Mouse (Mus musculus) fat pad, adult 2 months (tissue): Measurements from ENCODE around the gene Ntn5.
"Not testable (repeated sequence)": the region's sequence is repeated elsewhere in the genome, so short reads cannot be mapped to it uniquely, and the experiment has no call there.

Experiments
- DNase-seq: peaks from one replicate; pipeline ENCODE4 v3.0.0-alpha.2; 2011; ENCODE audit warnings: low read depth, low spot score; ENCODE audit errors: extremely low read depth

Ntn5 gene

DNA sequence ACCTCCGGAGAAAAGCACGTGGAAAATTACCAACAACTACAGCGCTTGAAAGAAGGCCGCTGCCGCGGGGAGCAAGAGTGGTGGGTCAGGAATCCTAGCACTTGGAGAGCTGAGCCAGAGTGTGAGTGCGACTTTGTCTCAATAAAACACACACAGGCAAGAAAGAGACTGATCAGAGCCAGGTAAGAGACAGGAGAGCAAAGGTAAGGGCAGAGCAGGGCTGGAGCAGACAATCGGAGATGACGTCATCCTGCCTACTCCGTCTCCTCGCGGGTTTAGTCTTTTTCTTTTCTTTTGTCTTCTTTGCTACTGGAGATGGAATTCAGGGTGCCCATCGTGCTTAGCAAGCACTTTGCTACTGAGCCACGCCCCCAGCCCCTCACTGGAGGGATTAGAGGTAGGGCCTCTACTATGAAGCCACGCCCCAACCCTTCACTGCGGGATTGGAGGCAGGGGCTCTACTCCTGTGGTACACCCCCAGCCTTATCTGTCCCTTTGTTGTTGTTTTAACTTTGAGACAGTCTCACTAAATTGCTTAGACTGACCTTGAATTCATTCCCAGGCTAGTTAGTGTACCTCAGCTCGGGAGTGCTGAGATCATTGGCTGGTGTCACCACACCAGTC, 29.3 kb upstream of the Ntn5 start:
- no peak for DNase-seq

DNA sequence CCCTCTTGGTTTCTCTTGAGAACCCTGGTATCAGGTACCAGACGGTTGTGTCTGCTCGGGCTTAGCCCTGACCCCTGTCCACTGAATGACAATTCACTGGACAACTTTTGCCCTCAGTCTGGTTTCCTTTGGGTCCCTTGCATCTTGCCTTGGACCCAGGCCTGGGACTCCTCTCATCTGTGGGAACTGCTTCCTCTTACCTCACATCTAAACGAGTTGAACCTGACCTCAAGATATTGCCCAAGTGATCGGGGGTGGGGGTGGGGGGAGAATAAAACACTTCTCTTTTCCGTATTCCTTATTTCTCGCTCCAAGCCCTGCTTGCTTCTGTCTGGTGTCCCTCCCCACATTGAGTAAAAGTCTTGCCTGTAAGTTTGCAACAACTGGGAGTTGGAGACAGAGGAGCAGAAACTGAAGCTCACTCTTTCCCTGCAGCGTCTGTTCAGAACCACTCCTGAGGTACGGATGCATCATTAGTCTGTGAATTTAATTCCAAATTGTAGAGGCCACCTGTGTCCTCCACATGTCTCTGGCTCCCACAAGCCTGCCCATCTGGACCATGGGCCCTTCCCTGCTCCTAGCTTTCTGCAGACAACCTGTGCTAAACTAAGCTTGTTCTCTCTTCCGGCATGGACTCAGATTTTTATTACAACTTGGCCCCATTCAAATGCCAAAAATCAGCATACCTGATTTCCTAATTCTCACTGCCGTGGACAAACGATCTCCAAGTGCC, 22.9 kb upstream of the Ntn5 start:
- no peak for DNase-seq

DNA sequence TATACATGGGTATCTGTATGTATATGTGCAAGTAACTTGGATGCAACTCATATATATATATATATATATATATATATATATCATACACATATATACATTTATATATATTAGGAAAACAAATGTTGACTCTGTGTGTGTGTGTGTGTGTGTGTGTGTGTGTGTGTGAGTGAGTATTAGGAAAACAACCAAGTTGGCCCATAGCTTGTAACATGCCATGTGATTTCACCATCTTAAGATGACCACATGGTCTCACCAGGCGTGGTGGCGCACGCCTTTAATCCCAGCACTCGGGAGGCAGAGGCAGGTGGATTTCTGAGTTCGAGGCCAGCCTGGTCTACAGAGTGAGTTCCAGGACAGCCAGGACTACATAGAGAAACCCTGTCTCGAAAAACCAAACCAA, 22.1 kb upstream of the Ntn5 start:
- DNase-seq: not testable (repeated sequence)

DNA sequence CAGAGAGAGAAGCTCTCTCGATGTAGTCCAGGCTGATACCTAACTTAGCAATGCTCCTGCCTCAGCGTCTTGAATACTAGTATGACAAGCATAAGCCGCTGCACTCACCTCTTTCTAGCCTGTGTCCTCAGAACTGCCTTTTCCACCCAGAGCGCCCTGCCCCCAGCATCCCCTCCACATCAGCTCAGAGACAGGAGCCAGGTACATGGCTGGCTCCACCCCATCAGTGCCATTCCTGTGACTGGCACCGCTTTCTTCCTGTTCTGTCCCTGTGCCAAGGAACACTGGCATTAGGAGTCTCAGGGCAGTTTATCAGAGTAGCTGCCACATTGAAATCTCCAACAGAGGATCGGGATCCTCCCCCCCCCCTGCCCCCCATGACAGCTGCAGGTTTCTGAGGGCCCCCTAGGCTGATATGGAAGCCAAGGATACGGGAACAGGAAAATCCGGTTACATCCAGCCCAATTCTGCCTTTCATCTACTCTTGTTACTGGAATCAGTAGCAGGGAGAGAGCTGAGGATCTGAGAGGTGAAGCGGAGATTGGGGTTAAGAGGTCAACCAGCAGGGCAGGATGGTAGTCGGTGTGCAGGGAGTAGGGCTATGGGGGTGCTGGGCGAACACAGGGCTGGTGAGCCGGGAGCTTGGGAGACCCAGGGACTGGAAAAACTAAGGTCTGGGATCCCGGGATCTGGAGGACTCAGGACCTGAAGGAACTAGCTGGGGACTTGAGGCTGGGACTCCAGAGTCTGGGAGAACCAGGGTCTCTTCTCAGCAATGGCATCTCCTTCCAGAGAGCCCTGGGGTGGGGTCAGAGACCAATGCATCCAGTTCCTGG, 18.3 kb upstream of the Ntn5 start:
- DNase-seq: no peak

DNA sequence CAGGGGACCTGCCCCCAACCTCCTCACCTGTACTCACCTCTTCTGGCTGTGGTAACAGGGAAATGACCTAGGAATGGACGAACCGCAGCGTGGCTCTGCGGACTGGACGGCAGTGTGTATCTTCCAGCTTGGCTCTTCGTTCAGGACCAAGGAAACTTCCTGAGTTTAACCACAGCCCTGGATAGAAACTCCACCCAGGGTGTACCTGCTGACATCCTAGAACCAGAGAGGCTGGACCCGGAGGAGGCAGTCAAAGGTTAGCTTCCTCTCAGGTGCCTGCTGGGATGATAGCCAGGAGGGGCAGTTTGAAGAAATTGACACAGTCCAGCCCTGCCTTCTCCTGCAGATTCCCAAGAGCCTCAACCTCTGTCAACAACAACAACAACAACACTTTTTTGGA, 17.7 kb upstream of the Ntn5 start, which contains the start of gene Fut2:
Gene Fut2, minus strand, starts transcription at position 234 of the 400 bp plus-strand sequence.
- DNase-seq: no peak

DNA sequence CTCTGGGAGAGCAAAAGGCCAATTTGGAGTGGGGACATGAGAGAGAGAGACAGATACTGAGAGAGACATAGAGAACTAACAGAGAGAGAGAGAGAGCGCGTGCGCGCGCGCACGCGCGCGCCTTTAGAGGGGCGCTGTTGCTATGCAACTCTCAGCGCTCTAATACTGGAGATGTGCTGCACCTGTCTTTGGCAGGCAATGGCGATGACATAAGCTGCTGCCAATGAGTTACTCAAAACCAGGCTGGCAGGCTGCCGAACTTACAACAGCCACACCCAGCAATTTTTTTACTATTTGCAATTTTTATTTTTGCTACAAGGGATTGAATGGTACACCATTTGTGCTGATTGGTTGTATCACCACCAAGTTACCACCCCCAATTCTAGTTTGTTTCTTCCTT, 16.1 kb upstream of the Ntn5 start:
- DNase-seq: no peak

DNA sequence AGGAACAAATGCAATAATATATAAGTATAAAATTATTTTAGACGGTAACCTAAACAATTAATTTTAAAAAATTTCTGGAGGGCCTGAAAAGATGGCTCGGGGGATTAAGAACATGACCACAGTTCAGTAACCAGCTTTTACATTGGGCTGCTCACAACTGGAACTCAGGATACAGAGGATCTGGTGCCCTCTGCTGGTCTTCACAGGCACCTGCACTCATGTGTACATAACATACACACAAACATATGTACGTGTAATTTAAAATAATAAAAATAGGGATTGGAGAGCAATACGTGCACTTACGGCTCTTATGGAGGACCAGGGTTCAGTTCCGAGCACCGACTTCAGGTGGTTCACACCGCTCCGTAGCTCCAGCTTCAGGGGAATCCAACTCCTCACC, 14.9 kb upstream of the Ntn5 start:
- no peak for DNase-seq

DNA sequence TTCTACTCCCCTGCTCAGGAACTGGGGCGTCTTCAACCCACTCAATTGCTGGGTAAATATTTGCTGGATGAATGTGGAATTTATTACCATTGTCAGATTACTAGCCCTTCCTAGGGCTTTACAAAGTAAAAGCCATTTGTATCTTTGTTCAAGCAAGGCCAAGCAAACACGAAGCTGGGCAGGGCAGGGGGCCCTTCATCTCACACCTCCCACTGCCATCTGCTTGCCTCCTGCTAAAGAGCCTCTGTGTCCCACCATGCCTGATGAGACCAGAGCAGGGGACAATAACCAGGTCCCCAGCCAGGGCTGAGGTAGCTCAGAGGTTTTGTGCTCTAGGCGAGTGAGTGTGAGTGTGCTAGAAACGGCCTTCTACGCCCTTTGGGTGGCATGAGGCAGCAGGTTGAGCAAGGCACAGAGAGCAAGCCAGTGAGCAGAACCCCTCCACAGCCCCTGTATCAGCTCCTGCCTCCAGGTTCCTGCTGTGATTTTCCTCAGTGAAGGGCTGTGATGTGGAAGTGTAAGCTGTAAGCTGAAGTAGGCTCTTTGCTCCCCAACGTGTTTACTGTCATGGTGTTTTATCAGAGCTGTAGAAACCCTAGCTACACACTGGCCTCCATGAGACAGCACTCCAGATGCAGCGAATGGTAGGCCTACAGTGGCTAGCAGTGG, 6.1 kb upstream of the Ntn5 start:
- no peak for DNase-seq

DNA sequence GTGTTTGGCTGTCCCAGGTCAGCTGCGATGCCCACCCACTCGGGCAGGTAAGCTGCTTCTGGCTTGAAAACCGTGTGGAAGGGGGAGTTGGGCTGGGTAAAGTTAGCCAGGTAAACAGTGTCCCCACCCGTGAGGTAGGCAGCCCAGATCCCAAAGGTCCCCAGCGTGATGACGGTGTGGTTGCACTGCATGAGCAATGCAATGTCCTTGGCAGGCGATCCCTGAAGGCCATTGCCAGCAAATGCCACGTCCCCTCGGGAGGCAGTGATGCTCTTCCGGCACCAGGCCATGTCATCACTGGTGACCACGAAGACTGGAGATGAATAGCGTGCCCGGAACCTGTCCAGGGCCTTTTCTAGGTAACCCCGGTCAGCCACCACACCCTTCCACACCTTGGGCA, 5.3 kb upstream of the Ntn5 start:
- no peak for DNase-seq

DNA sequence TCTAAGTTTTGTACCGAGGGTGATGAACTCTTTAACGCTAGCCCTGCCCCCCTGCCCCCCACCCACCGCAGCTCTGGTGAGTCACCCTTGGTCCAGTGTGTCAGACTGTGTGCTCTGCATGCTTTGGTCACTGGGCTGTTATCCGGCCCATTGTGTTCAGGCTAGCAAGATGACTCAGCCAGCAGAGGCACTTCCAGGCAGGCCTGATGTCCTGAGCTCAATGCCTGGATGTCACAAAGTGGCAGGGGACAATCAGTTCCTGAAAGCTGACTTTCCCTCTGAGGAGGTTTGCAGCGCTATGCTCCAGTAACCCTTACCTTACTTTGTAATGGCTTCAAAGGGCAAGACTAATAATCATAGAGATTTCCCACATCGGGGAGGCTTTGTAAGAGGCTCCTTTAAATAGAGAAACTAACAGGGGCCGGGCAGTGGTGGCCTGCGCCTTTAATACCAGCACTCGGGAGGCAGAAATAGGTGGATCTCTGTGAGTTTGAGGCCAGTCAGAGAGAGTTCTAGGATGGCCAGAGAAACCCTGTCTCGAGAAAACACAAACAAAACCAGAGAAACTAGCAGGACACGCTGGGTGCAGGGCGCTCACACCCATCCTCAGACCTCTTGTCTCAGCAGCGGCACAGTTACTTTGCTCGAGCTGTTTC, 3.7 kb upstream of the Ntn5 start:
- no peak for DNase-seq

DNA sequence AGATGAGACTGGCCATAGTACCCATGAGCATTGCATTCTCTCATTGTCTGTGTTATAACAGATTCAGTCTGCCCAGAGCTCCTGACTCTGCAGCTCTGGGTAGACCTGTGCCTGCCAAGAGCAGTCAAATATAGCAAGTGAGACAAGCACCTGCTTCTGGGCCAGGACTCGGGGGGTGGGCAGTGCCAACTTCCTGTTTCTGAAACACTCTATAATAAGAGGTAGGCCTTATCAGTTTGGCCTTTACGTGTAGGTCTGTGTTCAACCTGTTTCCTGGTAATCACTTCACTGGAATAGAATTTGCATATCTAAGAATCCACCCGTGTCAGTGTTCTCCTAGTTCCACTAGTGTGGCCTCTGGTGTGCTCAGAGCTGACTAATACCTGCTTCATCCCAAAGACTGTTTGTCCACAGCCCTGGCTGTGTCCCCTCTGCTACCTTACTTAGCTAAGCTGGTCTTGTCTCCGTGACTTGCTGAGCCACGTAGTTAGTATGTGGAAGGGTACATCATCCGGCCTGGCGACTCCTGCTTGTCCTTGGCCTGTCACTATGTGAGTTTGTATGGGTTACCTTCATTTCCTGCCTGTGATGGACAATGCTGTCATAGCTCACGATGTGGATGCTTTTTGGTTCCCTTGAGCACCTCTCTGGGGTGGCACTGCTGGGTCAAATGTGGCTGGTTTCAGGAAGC, 2.6 kb upstream of the Ntn5 start:
- no peak for DNase-seq

DNA sequence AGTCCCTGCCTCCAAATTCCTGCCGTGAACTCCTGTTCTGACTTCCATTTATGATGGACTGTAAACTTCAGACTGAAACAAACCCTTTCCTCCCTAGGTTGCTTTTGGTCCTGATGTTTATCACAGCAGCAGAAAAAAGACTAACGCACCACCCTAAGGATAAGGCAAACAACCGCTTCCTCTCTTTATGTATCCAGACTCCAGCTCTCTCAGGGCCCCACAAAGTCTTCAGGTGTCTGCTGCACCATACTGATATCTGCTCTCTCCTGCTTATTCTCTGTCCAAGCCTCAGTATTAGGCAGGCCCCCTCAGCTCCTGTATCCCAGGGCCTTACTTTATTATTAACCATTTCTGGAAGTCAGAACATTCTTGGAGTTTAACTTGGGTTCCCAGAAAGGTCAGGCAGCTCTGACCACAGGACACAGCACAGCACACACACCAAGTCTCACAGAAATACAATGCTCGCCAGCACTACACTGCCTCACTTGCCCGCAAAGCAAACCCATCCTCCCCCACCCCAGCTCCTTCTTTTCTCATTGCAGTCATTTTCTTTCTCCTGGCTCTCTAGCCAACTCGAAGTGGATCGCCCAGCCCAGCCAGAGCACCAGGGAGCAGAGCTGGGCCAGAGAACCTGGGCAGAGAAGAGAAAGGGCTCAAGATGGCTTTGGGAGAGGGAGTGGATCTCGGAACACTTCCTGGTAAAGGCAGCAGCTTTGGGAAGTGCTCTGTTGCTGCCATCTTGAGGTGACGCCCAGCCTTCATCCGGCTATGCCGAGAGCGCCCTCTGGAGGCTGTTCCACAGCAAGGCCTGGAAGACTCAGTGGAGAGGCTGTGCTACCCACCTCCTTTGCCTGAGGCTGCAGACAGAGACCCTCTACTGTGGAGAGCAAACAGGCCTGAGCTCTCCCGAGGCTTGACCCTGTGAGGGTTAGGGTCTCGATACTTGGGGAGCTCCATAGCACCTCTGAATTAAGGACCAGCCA, 1.4 kb upstream of the Ntn5 start:
- no peak for DNase-seq

DNA sequence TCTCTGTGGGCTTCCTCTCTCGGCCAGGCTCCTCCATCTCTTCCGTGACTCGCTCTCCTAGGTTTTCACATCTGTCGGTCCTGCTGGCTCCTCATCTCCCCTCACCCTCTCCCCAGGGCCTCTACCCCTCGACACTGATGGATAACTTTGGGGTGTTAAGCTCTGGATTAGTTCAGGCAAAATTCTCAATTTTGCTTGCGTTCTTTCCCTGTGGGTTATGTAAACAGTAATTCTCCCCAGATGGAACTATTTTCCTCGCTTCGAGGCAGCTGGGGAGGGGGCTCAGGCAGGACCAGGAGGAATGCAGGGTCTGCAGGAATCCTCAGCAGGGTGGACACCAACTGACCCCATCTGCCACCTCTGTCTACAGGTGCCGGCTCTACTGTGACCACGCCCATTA, 2.0 kb downstream of the Ntn5 start:
- DNase-seq: no peak

DNA sequence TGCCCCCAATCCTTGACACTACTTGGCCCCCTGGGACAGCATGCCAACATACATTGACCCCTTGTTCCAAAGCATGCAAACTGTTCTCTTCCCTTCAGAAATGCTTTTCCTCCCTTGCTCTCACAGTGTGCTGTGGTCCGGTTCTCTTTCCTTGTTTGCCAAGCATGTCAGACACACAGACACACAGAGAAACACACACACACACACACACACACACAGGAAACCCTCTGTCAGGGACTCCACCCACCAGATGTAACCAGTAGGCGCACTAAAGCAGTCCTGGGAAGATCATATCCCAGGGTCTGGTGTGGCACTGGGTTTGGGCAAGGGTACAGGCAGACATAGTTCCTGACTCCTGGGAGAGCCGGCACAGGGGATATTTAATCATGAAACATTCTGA, 3.0 kb downstream of the Ntn5 start:
- DNase-seq: no peak

DNA sequence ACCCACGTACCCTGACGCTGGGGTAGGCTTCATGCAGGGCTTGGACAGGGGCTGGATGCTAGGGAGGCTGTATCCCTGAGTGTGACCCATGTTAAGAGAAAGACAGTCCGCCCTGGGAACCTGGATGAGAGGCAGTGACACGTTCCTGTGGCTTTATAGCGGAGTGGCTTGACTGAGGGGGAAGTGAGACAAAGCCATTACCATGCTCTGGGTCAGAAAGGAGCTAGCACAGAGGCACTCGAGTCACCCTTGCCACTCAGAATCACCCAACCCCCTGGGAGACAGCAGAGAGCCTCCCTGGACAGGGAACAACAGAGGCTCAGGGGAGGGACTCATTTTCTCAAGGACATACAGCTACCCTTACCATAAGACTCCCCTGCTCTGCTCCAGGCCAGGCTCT, 5.3 kb downstream of the Ntn5 start:
- DNase-seq: no peak

DNA sequence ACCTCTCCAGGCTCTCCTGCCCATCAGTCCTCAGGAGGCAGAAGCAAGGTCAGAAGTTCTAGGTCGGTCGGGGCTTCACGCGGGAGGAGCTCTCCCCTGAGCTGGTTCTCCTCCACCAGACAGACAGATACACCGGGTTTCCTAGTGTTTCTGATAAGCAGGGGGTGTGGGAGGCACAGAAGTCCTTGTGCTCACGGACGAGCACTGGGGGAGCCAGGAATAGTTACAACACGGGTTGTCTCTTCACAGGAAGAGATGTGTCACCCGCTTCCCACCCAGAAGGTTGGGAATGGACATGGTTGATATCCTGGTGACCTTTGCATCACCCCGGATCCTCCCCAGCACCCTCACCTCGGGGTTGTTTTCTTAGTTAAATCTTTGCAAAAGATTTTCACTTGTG, 6.0 kb downstream of the Ntn5 start:
- no peak for DNase-seq

DNA sequence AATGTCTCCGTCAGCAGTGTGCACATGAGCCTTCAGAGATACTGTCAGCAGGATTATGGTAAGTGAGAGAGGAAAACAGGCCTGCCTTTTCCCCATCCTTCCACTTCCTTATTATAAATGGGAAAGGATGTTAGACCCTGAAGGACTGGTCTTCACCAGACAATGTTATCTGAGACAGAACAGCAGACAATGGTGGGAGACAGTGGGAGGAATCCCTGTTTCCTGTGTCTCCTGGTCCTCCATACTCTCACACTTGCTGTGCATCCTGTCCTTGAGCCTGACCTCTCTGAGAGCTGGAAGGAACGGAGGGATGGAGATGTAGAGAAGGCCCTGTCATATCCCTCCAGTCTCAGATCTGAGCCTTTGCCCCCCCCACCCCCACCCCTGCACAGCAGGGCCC, 8.5 kb downstream of the Ntn5 start:
- no peak for DNase-seq

DNA sequence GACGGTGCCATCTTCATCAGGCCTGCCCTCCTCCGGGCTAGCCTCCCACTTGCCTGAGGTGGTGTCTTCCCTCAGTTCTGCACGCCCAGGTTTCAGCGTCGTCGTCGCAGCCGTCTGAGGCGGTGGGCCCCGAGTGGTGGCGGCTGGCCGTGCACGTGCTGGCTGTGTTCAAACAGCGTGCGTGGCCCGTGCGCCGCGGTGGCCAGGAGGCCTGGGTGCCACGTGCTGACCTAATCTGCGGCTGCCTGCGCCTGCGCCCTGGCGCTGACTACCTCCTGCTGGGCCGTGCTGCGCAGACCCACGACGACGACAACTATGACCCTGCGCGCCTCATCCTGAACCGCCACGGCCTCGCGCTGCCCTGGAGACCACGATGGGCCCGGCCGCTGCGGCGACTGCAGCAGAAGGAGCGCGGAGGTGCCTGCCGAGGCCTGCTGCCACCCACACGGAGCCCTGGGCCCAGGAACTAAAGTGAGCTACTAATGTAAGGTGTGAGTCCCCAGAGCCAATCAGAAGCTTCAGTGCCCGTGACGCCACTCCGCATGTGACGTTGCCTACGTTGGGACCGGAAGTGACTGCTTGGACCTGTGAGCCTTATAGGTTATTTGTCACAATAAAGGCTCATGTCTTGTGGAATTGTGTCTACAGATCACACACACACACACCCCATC, 10.2 kb downstream of the Ntn5 start, which contains the start of gene Sec1:
Gene Sec1, minus strand, starts transcription at position 482 of the 671 bp plus-strand sequence.
- DNase-seq: no peak

DNA sequence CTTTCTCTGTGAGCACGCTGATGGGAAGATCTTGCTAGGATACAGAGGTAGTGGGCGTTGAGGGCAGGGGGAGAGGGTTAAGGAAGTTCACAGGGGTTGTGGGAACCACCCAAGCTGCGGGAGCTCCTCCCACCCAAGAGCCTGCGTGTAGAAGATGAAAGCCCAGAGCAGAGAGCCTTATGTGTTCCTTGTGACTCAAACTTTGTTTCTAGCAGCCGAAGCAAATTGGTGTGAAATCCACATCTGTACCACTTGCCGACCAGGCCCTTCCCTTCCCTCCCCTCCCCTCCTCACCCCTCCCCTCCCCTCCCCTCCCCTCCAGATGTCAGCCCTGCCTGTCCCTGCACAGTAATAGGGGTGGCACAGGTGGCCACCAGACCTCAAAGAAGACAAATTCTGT, 11.3 kb downstream of the Ntn5 start:
- no peak for DNase-seq
